Mouse (Mus musculus): ENCODE measurements around the gene Ttc27.

DNA sequence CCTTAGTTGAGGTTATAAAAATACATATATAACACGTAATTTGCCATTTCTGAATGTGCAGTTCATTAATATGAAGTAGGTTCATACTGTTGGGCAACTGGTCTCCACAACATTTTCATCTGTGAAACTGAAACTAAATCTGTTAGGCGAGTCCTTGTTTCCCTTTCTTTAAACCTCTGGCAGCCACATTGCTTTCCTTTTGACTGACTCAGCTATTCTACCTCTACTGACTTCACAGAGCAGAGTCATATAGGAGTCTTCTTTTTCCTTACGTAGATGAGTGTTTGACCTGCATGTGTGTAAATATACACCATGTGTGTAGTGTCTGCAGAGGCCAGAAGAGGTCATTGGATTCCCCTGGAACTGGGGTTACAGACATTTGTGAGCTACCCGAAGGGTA lies 85.2 kb downstream of the Ttc27 start:
- TF ChIP-seq TAL1 (IDR thresholded peaks at IDR 0.05; ENCODE audit: low read length) (no peak), GATA1 (IDR thresholded peaks at IDR 0.05; ENCODE audit: low read length) (no peak)
